Mouse (Mus musculus) MEL (cell line): ENCODE results near the gene Map3k20. TPM values are rescaled to one million over a fixed set of nuclear protein-coding genes. Genes with fewer than 3 reads are reported as not detected.
A peak's percentile ranks its signal among the peaks of the same experiment; 100 is the strongest.

ENCODE experiments used
- DNase-seq: peaks from one replicate; pipeline ENCODE4 v3.0.0; 2011; ENCODE audit warnings: low read depth, low spot score
- H3K27ac ChIP-seq: 2 replicates; pipeline ENCODE4 v1.5.1; 2012; ENCODE audit warnings: low read depth, mild to moderate bottlenecking, control low read depth, low read length, moderate library complexity; ENCODE audit not compliant: control insufficient read depth
- H3K27me3 ChIP-seq, 2 experiments: fragments of 150-350 bp in 1 of 2; sonication (generic) in 1 of 2; 2 replicates each; pipeline ENCODE4 v1.6.1; 2012; ENCODE audit warnings: low read length in 2 of 2, mild to moderate bottlenecking in 2 of 2, improper control_type of control experiment in 1 of 2, moderate library complexity in 1 of 2; ENCODE audit not compliant: insufficient read depth in 2 of 2, control insufficient read depth in 1 of 2
- H3K36me3 ChIP-seq, 2 experiments: 2 replicates each; pipeline ENCODE4 v1.6.1; 2012 to 2014; ENCODE audit warnings: low read length in 2 of 2, improper control_type of control experiment in 1 of 2, inconsistent platforms in 1 of 2, mild to moderate bottlenecking in 1 of 2; ENCODE audit not compliant: insufficient read depth in 2 of 2, control insufficient read depth in 1 of 2
- H3K4me1 ChIP-seq, 2 experiments: fragments of 150-350 bp in 1 of 2; sonication (generic) in 1 of 2; 2 replicates each; pipeline ENCODE4 v1.6.1; 2012; ENCODE audit warnings: low read length in 2 of 2, improper control_type of control experiment in 1 of 2, mild to moderate bottlenecking in 1 of 2; ENCODE audit not compliant: insufficient read depth in 2 of 2, control insufficient read depth in 1 of 2
- H3K4me3 ChIP-seq, 2 experiments: fragments of 150-350 bp in 1 of 2; sonication (generic) in 1 of 2; 2 replicates each; pipeline ENCODE4 v1.5.1; 2012; ENCODE audit warnings: low read depth in 2 of 2, low read length in 2 of 2, mild to moderate bottlenecking in 2 of 2, moderate library complexity in 2 of 2, control low read depth in 1 of 2, improper control_type of control experiment in 1 of 2; ENCODE audit not compliant: control insufficient read depth in 1 of 2, insufficient read depth in 1 of 2
- H3K79me2 ChIP-seq: 2 replicates; pipeline ENCODE4 v1.6.1; 2012; ENCODE audit warnings: mild to moderate bottlenecking, low read length, moderate library complexity; ENCODE audit not compliant: control insufficient read depth, poor library complexity, insufficient read depth
- H3K9ac ChIP-seq: 2 replicates; pipeline ENCODE4 v1.6.1; 2012; ENCODE audit warnings: low read depth, mild to moderate bottlenecking, control low read depth, low read length, moderate library complexity; ENCODE audit not compliant: control insufficient read depth, poor library complexity, severe bottlenecking
- H3K9me3 ChIP-seq: fragments of 150-350 bp; sonication (generic); replicated peaks from 2 replicates; pipeline ENCODE4 v1.6.1; 2012; ENCODE audit warnings: mild to moderate bottlenecking, low read length, improper control_type of control experiment, moderate library complexity; ENCODE audit not compliant: insufficient read depth
- BHLHE40 ChIP-seq: IDR thresholded peaks from 2 replicates; pipeline ENCODE4 v1.6.1; 2012; ENCODE audit warnings: low read depth, mild to moderate bottlenecking, inconsistent platforms, low read length, improper control_type of control experiment, borderline replicate concordance
- CTCF ChIP-seq, 3 experiments: IDR thresholded peaks in 2 of 3; conservative IDR thresholded peaks in 1 of 3; 2 replicates each; pipeline ENCODE4 v1.5.1; 2011 to 2012; ENCODE audit warnings: low read length in 3 of 3, low read depth in 2 of 3, mild to moderate bottlenecking in 2 of 3, improper control_type of control experiment in 1 of 3, inconsistent platforms in 1 of 3, mixed read lengths in 1 of 3, moderate library complexity in 1 of 3; ENCODE audit not compliant: control insufficient read depth in 1 of 3, insufficient read depth in 1 of 3, poor library complexity in 1 of 3, severe bottlenecking in 1 of 3
- GABPA ChIP-seq: IDR thresholded peaks from 2 replicates; pipeline ENCODE4 v1.6.1; 2012; ENCODE audit warnings: low read depth, mild to moderate bottlenecking, inconsistent platforms, low read length, improper control_type of control experiment, moderate library complexity
- GATA1 ChIP-seq: IDR thresholded peaks from 2 replicates; pipeline ENCODE4 v1.6.1; 2011; ENCODE audit warnings: low read depth, low read length, improper control_type of control experiment
- HCFC1 ChIP-seq: IDR thresholded peaks from 2 replicates; pipeline ENCODE4 v1.6.1; 2012; ENCODE audit warnings: low read depth, mild to moderate bottlenecking, inconsistent platforms, low read length, improper control_type of control experiment, moderate library complexity
- KAT2A ChIP-seq: conservative IDR thresholded peaks from 2 replicates; pipeline ENCODE4 v1.6.1; 2012; ENCODE audit warnings: low read depth, low read length, improper control_type of control experiment, inconsistent platforms
- MEF2A ChIP-seq: IDR thresholded peaks from 2 replicates; pipeline ENCODE4 v1.6.1; 2014; ENCODE audit warnings: low read depth, mild to moderate bottlenecking, inconsistent platforms, low read length, improper control_type of control experiment; ENCODE audit not compliant: poor library complexity, insufficient replicate concordance, severe bottlenecking; ENCODE audit errors: extremely low read depth
- MXI1 ChIP-seq: IDR thresholded peaks from 2 replicates; pipeline ENCODE4 v1.6.1; 2011; ENCODE audit warnings: mild to moderate bottlenecking, low read depth, low read length, improper control_type of control experiment
- MYB ChIP-seq: IDR thresholded peaks from 2 replicates; pipeline ENCODE4 v1.6.1; 2011; ENCODE audit warnings: mild to moderate bottlenecking, low read depth, low read length, improper control_type of control experiment
- NRF1 ChIP-seq: IDR thresholded peaks from 2 replicates; pipeline ENCODE4 v1.6.1; 2014; ENCODE audit warnings: low read depth, mild to moderate bottlenecking, inconsistent platforms, low read length, improper control_type of control experiment, moderate library complexity; ENCODE audit not compliant: poor library complexity, insufficient read depth, severe bottlenecking
- POLR2A ChIP-seq, 2 experiments: IDR thresholded peaks; 2 replicates each; pipeline ENCODE4 v1.6.1; 2011 to 2012; ENCODE audit warnings: low read length in 2 of 2, mild to moderate bottlenecking in 2 of 2, control low read depth in 1 of 2, improper control_type of control experiment in 1 of 2, low read depth in 1 of 2, moderate library complexity in 1 of 2; ENCODE audit not compliant: control insufficient read depth in 1 of 2, insufficient read depth in 1 of 2, poor library complexity in 1 of 2
- POLR2AphosphoS2 ChIP-seq: IDR thresholded peaks from 2 replicates; pipeline ENCODE4 v1.6.1; 2011; ENCODE audit warnings: low read length, improper control_type of control experiment
- POLR2AphosphoS5 ChIP-seq: IDR thresholded peaks from 2 replicates; pipeline ENCODE4 v1.6.1; 2012; ENCODE audit warnings: low read depth, borderline replicate concordance, mild to moderate bottlenecking, inconsistent platforms, low read length, moderate library complexity, mixed read lengths
- RAD21 ChIP-seq: IDR thresholded peaks from 2 replicates; pipeline ENCODE4 v1.6.1; 2011; ENCODE audit warnings: mild to moderate bottlenecking, low read depth, low read length, improper control_type of control experiment
- TAL1 ChIP-seq: IDR thresholded peaks from 2 replicates; pipeline ENCODE4 v1.6.1; 2012; ENCODE audit warnings: mild to moderate bottlenecking, inconsistent platforms, low read length, moderate library complexity, mixed read lengths
- TBP ChIP-seq: IDR thresholded peaks from 2 replicates; pipeline ENCODE4 v1.8.0; 2011; ENCODE audit warnings: low read depth, low read length, improper control_type of control experiment
- TCF12 ChIP-seq: IDR thresholded peaks from 2 replicates; pipeline ENCODE4 v1.6.1; 2014; ENCODE audit warnings: low read depth, mild to moderate bottlenecking, inconsistent platforms, low read length, improper control_type of control experiment, moderate library complexity
- UBTF ChIP-seq: IDR thresholded peaks from 2 replicates; pipeline ENCODE4 v1.6.1; 2012; ENCODE audit warnings: low read depth, mild to moderate bottlenecking, inconsistent platforms, low read length, improper control_type of control experiment, moderate library complexity, borderline replicate concordance; ENCODE audit not compliant: insufficient read depth
- ZC3H11A ChIP-seq: IDR thresholded peaks from 2 replicates; pipeline ENCODE4 v1.6.1; 2012; ENCODE audit warnings: low read depth, mild to moderate bottlenecking, inconsistent platforms, low read length, improper control_type of control experiment
- ZMIZ1 ChIP-seq: IDR thresholded peaks from 2 replicates; pipeline ENCODE4 v1.6.1; 2012; ENCODE audit warnings: low read depth, mild to moderate bottlenecking, inconsistent platforms, low read length, improper control_type of control experiment, moderate library complexity
- polyA plus RNA-seq, 2 experiments: library from polyadenylated mRNA; stranded (reverse) in 1 of 2; unstranded in 1 of 2; fragments of >175 nt in 1 of 2; fragments of >200 nt in 1 of 2; gene quantifications; 2 replicates each; pipeline versions ENCODE4 v1.2.1 to v1.2.4; 2012; ENCODE audit warnings: low replicate concordance in 2 of 2, low read depth in 1 of 2; ENCODE audit not compliant: insufficient read length in 2 of 2, insufficient read depth in 1 of 2, missing spikeins in 1 of 2
- total RNA-seq: library from RNA; depleted of rRNA; stranded (reverse); fragments of 300-350 nt; gene quantifications from 2 replicates; pipeline ENCODE4 v1.2.3, GENCODE M21; 2012

Gene Map3k20
- total and polyA plus RNA-seq, 3 experiments: 7.4 to 9.6 TPM; not detected in 1

DNA sequence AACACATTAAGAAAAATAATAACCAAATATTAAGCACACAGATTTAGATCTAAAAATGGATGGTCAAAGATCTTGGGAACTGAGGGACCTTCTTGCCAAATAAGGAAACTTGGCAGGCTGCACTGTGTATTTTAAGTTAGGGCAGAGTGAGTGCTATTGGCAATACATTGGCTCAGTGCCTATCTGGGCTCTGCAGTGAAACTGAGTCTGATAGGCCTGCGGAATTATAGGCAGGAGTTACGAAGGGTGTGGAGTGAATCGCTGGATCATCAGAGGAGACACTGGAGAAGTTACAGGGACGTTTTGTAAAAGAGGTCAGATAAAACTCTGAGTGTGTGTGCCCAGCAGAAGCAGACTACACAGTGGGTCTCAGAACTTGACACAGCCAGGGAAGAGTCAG is 1.7 kb downstream of the Map3k20 start (continued):
- TF ChIP-seq RAD21 (no peak), MYB (no peak), UBTF (no peak), HCFC1 (0 out of 2 replicates have a peak, but pooled peaks have one; percentile 39), GABPA (no peak), TCF12 (peak; percentile 91), TBP (no peak), MXI1 (peak; percentile 63), NRF1 (no peak), POLR2AphosphoS2 (0 out of 2 replicates have a peak, but pooled peaks have one; percentile 48), CTCF (IDR thresholded peaks at IDR 0.05 in 2 of 3, conservative IDR thresholded peaks at IDR 0.05 in 1 of 3; ENCODE audit: control insufficient read depth in 1 of 3, insufficient read depth in 1 of 3, low read depth in 2 of 3, low read length in 3 of 3, poor library complexity in 1 of 3, severe bottlenecking in 1 of 3) (no peak), POLR2AphosphoS5 (no peak), BHLHE40 (0 out of 2 replicates have a peak, but pooled peaks have one; percentile 20), ZC3H11A (no peak), ZMIZ1 (no peak)
- TF ChIP-seq, all 39 proteins: peak for 13

DNA sequence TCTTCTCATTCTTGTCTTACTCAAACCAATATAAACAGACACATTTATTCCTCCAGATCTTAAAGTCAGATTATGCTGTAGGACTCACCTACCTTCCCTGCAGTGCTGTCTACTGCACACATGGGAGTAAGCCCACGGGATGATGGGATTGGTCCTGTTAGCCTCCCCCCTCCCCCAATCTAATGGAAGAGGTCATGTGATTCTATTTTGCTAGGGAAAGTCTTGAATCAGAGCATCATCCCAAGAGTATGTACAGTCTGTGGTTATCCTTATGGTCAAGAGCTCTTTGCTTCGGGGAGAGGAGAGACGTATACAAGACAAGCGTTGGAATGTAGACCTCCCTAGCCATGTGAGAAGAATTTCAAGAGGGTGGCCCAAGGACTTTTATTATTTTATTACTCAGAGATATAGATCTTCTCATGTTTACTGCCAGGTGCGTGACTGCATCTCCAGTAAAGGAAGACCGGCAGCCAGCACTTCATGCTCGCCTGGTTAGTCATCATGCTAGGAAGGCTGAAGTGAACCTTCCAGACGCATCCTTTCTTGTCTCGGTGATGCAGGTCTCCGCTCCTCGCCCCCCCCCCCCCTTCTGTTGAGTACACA is 3.6 kb downstream of the Map3k20 start:
- TF ChIP-seq TBP (no peak), GATA1 (no peak), POLR2A (IDR thresholded peaks at IDR 0.05; ENCODE audit: control insufficient read depth in 1 of 2, insufficient read depth in 1 of 2, low read depth in 1 of 2, low read length in 2 of 2, poor library complexity in 1 of 2) (no peak), TAL1 (no peak), MEF2A (no peak), UBTF (no peak), KAT2A (no peak)
- TF ChIP-seq, all 39 proteins: peak for 0
- no peak for DNase-seq
- Histone ChIP-seq H3K4me1 (peaks cover 4 to 14% of the 10 kb centered on the region in 2 experiments), H3K27me3 (peaks cover 0 to 8% of the 10 kb centered on the region in 2 experiments; a peak in 2 of 4 replicates), H3K27ac (no peak overlapping the region), H3K9ac (no peak overlapping the region), H3K9me3 (no peaks in the 10 kb centered on the region), H3K79me2 (peaks cover 7% of the 10 kb centered on the region; the same call in 1 of the 2 replicates), H3K4me3 (no peak overlapping the region), H3K36me3 (peaks cover 0 to 13% of the 10 kb centered on the region in 2 experiments; a peak in 2 of 4 replicates)
